Mouse (Mus musculus) spleen, adult 2 months (tissue): Measurements from ENCODE around the gene Zfp981.
"Not testable (repeated sequence)": the region's sequence is repeated elsewhere in the genome, so short reads cannot be mapped to it uniquely, and the experiment has no call there.

ENCODE experiments used
- CTCF ChIP-seq: fragments of 200-500 bp; IDR thresholded peaks from 2 replicates; pipeline ENCODE4 v1.5.1; 2011; ENCODE audit warnings: mild to moderate bottlenecking, inconsistent platforms; ENCODE audit not compliant: insufficient read depth, insufficient read length, insufficient replicate concordance; ENCODE audit errors: extremely low read depth
- POLR2A ChIP-seq: fragments of 200-500 bp; IDR thresholded peaks from 2 replicates; pipeline ENCODE4 v1.6.1; 2011; ENCODE audit warnings: low read depth, low read length, inconsistent platforms

DNA sequence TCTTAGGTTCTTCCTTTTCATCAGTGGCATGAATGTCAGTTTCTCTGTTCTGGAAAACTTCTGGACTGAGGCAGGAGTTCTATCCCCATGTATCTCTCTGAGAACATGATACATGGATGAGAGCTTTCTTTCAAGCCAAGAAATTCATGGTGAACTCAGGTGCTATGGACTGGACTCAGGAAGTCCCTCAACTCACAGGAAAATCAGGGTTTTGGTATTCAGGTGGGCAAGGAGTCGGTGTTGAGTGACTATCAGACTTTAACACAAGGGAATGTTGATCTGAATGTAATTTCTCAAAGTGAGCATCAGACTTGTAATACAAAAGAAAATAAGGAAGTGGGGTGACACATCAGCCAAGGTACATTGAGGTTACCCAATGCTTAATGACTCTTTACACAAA lies 9.8 kb upstream of the Zfp981 start:
- not testable (repeated sequence) for TF ChIP-seq POLR2A, CTCF
